Mouse (Mus musculus) embryo, embryonic 9.5 days (tissue): Measurements from ENCODE around the gene Psapl1.

Experiments used
- DNase-seq: peaks from one replicate; pipeline ENCODE4 v3.0.0-alpha.2; 2017; ENCODE audit errors: extremely low spot score

The Psapl1 gene

DNA sequence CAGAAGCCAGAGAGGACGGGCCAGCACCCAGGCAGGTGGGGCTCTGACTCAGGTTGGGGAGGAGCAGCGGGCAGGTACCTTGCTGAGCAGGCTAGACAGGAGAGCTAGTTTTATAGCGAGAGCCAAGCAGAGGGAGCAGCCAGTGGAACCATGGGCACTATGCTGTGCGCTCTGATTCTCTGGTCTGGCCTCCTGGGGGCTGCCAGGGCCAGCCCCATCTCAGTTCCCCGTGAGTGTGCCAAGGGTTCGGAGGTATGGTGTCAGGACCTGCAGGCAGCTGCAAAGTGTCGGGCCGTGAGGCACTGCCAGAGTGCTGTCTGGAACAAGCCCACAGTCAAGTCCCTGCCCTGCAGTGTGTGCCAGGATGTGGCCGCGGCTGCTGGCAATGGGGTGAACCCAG is at the start of gene Psapl1:
Gene Psapl1, plus strand, starts transcription at position 106 of the 400 bp plus-strand sequence.
- DNase-seq: no peak

DNA sequence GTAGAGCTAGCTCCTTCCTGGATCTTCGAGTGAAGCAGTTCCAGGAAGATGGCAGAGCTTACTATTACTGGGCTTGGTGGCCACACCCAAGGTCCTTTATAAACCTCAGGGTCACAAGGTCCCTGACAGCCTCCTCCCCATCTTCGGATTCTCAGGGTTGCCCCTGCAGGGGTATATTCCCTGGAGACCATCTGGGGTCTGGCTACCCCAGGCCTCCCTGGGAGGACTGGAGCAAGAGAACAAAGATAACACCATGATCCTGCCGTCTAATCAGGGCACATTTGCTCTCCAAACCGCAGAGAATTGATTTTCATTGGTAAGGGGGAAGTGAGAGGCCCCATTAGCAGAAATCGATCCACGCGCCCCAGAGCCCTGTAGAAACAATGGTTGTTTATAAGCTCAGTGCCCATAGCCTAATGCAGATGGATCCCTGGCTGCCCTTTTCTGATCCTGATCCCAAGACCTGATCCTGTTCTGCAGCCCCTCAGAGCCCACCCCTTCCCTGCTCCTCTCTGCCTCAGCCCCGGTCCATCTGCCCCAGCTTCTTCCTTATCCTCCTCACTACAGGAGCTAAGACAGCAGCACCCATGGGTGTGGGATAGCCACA is 48.8 kb upstream of the Psapl1 start:
- no peak for DNase-seq

DNA sequence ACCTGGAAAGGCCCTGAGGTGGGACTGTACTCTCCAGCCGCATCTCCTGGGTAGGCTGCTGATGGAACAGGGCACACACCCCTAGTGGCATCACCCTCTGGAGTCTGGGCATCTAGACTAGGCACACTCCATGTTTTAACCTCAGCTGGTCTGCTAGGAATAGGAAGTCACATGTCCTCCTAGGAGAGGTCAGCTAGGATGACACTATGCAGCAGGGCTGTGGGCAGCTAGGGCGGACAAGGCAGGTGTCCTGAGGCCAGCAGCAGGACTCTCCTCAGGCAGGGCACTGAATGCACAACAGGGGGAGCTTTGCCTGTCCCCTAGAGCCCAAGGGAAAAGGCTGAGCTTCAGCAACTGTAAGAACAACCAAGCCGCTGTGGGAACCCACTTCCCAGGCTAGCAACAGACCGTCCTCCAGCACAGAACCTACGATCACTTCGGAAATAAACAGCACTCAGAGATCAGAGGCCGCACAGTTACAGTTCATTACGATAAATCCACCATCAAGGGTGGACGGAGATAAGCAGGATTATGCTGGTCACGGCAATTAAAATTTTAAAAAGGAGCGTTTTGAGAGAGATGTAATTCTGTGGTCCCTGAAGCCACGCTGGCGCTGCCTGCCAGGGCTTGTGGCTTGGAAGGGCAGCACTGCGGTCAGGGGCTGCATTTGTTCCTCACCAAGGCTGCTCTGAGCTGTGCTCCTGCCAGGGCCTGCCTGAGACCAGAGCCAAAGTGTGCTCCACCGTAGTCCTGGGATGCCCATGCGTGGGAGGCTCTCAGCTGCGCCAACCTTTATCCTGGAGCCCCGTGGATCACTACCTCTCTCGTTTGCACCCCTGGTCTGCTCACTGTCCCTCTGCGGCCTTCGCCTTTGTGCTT is 38.2 kb upstream of the Psapl1 start:
- no peak for DNase-seq

DNA sequence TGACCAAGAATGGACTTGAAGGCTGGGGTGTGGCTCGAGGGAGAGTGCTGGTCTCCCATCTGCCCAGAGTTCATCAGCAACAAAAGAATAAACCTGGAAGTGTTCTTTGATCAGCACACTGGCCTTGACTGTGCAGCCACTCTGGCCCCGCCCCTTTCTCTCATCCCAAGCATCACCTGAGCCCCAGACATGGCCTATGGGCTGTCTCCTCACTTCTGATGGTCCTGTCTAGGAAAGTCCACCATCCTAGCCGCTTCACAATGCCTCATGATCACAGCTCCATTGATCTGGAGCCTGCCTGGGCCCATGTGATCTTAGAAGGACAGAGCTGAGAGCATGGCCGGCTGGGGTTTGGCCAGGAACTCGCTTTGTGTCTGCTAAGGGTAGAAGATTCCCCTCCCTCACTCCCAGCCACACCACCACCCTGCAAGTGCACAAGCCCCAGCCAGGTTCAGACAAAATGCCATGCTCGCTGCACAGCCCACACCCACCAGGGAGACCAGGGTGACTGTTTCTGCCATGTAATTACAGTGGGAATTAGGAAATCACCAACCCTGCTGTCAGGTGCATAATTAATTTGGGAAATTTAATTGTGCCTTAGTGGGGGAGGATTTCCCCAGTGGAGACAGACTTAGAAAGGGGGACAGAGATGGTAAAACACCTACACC is 37.3 kb upstream of the Psapl1 start:
- DNase-seq: no peak

DNA sequence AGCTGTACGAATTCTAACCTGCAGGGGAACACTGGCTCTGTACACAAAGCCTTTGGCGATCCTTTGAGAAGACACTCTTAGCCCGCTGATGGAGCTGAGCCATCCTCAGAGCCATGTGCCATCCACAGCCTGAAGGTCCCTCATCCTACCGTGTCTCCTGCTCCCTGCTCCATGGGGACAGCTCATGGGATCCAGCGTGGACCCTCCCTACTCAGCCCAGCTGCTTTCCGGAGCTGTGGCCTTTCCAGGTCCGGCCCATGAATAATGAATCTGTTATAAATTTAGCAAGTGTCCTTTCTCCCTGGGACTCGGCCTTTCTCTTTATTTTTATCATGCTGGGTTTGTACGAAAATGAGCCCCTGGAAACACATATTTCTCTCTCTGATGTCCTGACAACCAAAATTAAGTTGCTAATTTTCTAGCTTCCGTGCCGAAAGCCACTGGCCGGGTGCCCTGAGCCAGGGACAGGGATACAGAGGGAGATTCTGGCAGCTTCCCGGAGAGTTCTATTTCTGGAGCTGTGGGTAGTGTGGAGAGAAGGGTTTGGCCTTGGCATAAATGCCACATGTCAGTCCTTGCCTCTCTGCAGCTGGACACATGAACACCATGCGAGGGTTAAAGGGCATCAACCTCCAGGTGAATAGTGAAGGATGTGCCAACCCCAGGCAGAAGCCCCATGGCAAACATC is 34.7 kb upstream of the Psapl1 start:
- no peak for DNase-seq

DNA sequence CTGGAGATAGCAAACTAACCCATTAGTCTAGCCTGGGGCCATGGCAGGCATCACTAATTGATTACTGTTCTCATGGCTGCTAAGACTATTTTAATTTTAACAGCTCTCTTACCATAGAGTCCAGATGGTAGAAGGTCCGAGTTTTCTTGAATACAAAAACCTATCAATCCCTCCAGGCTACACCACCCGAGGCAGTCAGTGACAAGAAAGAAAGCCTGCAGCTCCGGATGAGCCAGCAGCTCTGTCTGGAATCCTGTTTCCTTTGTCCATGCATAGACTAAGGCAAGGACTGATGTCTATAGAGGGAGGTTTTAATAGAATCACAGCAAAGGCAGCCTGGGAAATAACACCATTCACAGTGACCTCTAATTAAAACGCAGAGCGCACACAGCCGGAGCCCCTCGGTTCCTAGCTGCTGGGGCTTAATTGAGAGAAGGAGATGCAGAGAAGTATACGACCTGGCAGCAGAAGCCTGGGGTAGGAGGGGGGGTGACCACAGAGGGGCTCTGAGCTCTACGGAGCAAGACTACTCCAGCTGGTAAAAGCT is 29.2 kb upstream of the Psapl1 start:
- DNase-seq: peak; percentile 18

DNA sequence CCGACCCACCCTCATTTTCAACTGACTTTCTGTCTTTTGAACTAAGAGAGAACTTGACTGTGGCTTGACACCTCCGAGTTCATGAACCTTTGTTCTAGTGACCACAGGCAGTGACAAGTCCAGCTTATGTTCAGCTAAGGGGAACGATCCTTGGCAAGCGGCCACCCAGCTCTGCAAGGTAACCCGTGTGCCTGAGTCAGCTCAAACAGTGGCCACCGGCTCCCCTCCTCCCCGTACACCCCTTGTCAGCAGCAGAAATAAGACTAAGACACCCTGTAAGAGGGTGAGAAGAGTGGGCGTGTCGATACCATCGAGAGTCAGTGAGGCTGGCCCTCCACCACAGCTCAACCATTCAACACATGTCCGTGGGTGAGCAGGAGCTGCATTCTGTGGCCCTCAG is 27.4 kb upstream of the Psapl1 start:
- no peak for DNase-seq

DNA sequence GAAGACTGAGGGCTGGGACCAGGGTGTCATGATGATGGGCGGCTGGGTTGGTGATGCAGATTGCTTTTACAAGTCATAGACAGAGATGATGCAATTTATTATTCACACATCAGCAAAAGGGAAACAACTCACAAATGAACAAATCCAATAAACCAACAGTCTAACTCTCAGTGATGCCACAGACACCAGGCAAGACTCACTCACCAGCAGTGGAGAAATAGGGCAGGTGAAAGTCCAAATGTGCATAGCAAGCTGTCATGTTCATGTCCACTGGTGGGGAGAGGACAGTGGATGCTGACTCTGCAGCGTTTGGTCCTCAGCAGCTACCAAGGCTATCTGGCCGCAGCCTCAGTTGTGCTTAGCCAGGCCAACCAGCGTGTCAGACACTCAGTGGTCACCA is 26.9 kb upstream of the Psapl1 start:
- no peak for DNase-seq

DNA sequence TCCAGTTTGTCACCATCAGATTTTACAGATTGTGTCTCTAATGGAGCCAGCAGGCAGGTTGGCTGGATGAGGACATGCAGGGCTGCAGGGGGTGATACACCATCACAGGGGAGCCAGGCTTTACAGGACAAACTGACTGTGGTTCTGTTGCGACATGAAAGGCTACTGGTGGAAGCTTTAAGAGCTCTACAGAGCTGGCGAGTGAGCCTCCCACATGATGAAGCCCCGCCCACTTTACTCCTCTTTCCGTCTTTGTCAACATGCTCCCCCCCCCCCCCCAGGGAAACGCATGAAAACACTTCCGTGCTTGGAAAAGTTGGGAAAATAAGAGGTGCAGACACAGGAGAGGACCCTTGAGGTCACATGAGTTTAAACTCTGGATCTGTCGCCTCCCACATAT is 25.6 kb upstream of the Psapl1 start:
- DNase-seq: no peak

DNA sequence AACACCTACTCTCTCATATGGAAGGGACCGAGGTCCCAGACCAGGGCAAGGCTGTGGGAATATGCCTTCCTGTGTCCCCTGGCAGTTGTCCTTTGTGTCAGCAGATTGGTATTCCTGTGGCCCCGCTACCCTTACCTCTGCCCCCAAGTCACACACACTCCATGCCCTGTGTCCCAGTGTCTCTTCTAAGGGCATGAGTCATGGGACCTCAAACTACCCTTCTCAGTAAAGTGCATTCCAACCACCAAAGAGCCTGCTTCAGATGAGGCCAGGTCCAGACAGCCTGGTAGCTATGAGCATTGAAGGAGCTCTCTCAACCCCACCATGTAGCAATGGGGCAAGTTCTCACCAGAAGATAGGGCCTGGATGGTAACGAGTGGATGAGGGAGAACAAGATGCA is 25.0 kb upstream of the Psapl1 start:
- no peak for DNase-seq

DNA sequence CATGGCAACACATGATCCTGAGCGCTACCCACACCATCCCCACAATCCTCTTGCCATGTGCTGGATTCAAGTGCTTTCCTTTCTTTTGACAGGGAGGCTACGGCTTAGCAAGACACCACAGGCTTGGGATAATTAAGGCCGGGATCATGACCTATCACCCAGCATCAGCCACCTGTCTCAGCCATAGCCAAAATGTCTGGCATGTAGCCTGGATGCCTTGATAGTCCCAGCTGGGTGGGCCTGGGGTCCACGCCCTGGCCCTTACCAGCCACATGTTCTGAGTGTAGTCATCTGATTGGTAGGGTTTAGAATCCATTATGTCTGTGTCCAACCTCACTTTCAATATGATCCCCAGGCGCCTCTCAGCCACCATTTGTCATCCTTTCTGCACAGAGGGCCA is 24.1 kb upstream of the Psapl1 start:
- DNase-seq: no peak

DNA sequence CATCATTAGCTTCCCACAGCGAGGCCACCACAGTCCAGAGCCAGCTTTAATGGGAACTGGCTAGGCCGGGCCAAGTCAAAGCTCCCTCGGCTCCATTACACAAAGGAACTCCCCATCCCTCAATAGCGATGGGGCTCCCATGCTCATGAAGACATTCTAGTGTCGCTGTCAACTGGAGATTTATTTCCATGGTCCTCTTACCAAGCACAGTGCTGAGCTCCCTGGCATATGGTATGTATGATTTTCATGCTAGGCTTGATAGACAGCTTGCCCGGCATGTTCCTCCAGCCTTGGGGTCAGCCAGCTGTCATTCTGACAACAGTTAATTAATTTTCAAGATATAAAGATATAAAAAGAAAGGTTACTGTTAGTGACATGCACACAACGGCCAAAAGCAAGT is 21.5 kb upstream of the Psapl1 start:
- DNase-seq: no peak

DNA sequence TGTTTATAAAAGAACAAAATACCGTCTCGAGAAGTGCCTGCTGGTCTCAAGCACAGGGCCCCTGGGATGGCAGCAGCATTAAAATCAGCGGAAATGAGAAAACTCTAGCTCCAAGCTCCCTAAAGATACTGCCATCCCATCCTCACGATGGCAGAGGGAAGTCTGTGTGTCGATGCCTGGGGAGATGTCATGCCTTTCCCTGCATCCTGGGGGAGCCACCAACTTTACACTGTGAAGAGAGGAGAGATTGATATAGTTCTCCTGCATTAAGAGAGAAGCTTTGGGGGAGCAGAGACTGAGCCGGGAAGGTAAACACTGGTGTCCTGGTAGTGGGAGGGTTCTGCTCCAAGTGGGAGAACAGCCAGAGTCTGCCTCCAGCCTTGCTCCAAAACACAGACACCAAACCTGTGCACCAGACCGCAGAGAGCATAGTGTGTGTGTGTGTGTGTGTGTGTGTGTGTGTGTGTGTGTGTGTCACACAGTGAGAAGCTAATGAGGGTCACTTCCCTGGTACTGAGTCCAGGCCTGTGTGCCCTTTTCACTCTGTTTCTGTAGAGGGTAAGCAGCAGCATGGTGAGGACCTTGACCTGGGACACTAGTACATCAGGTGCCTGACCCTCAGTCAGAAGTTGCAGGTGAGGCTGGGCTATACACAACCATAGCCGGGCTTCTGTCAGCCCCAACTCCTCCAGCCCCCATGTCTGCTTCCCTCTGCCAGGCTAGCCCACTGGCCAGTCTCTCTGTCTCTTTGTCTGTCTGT is 17.3 kb upstream of the Psapl1 start:
- DNase-seq: no peak

DNA sequence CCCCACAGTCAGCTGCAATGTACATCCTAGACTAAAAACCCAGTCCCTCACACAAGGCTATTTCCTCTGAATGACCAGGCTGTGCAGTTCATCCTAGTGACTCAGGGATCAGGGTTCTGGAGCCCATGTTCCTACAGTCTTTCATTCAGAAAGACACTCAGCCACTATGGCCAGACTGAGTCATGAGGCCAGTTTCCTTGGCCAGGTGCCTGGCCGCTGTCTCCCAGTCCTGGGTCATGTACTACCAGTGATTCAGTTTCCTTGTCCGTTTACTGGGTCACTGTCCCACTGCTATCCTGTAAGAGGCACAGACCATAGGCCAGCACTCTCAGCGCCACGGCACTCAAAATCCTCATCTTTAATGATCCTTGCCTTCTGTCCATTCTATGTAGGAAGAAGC is 15.5 kb upstream of the Psapl1 start:
- no peak for DNase-seq

DNA sequence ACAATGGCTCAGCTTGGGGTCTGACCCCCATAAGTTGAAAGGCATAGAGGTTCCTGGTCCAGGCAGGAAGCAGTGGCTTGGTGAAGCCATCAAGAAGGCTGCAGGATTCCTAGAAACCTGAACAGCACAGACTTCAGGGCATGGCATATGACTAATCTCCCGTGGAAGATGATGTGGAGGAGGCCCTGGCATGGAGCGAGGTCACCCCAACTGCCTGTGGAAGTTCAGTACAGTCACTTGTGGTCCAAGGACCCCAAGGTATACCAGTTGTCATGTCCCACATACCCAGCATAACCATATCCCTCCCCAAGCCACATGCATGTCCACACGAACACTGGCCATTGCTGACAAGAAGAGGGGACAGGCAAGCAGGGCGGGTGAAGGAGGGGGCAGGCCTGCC is 12.5 kb upstream of the Psapl1 start:
- DNase-seq: no peak

DNA sequence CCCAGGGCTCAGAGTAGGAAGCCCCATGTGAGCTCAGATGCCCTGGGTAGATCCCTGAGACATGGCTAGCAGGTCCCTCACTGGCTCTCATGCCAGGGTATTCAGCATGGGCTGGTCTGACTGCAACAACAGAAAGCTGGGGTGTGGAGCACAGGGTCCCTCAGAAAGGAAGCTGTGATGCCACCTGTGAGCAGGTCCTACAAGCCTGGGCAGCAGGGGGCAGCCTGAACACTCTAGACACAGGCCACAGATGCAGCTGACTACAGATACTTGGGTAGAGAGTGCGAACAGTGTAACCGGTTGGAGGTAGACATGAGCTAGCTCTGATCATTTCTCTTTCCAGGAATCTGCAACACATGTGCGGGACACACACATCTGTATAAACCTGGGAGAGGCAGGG is 11.9 kb upstream of the Psapl1 start:
- no peak for DNase-seq

DNA sequence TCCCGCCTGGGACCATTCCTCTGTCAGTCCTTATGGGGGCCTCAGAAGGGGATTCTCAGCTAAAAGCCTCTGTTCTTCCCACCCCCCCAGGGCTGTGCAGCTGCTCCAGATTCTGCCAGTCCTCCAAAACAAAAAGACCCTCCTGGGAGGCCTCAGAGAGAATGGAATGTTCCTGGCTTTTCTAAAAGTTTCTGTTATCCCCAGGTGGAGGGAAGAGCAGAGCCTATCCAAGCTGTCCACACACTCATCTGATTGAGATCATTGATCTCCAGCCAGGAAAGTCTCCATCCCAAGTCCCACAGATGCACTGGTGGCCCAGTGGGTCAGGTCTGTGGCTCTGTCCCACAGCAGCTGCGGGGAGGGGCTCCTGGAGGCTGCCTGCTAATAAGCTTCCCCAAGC is 11.1 kb upstream of the Psapl1 start:
- no peak for DNase-seq

DNA sequence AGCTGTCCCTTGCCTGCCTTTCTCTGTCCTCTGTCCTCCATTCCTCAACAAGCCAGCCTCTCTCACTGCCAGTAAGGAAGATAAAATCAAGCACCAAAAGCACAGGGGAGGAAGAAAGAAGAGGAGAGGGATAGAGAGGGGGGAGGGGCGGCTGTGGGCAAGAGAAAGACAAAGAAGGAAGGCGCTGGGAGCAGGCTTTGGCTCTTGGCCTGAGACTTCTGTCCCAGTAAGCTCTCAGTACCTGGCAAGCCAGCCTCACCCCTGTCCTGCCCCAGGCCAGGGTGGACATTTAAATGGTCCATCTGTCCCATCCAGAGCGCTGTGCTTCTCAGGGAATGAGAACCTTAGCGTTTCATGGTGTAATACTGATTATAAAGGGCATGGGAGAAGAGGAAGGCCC is 9.2 kb upstream of the Psapl1 start:
- DNase-seq: peak; percentile 20

DNA sequence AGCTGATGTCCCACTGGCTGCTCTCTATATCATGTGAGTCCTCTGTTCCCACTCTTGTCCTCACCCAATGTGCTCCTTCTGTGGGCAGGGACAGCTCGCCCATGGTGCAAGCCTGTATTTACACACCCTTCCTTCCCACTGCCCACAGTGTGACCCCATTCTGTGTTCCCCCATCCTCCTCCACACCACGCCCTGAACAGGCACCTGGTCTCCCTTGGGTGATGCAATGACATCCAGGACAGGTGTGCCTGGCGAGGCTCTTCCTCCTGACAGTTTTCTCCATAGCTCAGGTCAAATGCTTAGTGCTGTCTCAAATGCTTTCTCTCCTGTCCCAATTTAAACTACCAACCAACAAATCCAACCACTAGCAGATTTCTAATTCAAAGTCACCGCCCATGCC is 8.4 kb upstream of the Psapl1 start:
- no peak for DNase-seq

DNA sequence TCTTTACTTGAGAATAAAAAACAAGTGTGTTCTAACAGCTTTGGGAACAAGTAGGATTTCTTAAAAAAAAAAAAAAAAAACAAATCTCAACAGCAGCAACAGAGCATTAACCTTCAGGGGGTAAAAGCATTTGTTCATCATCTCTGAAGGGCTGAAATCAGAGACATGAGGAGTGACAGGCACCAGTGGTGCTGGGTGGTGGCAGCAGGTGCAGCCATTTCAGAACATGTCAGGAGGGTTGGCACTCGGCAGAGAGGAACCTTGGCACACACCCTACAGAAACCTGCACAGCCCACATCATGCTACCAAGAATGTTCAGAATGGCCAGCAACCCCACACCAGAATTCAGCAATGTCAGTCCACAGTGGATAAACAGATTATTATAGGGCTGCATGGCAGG is 4.3 kb upstream of the Psapl1 start:
- DNase-seq: no peak

DNA sequence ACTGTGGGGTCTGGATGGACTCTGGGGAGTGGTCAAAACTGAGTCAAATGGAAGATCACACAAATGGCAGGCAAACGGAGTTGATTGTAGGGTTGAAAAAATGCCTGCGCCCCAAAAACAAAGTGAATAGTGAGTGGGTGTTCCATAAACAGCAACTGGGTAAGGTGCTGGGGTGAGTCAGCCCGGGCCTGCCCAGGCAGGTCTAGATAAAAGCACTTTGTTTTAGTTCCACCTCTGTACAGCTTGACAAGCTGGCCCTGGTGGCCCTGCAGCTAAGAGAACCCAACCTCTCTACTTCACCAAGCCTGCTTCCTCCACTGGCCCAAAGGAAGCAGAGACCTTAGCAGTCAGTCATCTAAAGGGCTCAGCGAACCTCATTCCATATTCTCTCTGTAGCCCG is 1.0 kb upstream of the Psapl1 start:
- no peak for DNase-seq
